Comparison of ENCODE assay signal across 11 mouse cellular contexts in genomic region chr7:102444301-102444700, GRCm38 (mm10). TPM values are rescaled to one million over a fixed set of nuclear protein-coding genes. Genes with fewer than 3 reads are reported as not detected.
A peak's percentile ranks its signal among the peaks of the same experiment; 100 is the strongest.
DNase-seq lines count a peak whose midpoint lies in the region; ATAC-seq and TF ChIP-seq lines count a peak whose summit lies in the region.
"Had no signal": no experiment of that assay in that cellular context is flagged by ENCODE, and none has a peak within 500 bp of the region (broad histone marks: within the 10 kb centered on the region; RNA-seq: fewer than 3 reads in every experiment).

No protein-coding gene starts in this region.

- 89% methylated on average over 2 of the region's 2 CpGs for WGBS in forebrain, embryonic 13.5 days
- WGBS in forebrain, embryonic 12.5 days, result 87% methylated on average over 2 of the region's 2 CpGs
- 48% methylated on average over 2 of the region's 2 CpGs for WGBS in lung, postnatal 0 days
- WGBS in embryonic facial prominence, embryonic 10.5 days, result 92% methylated on average over 2 of the region's 2 CpGs
- WGBS in liver, embryonic 16.5 days (ENCODE audit: insufficient replicate concordance), result 24% methylated on average over 2 of the region's 2 CpGs
- 90% methylated on average over 2 of the region's 2 CpGs for WGBS in midbrain, embryonic 16.5 days

- 0 out of 2 replicates have a peak overlapping the region, but pooled peaks have one; percentile 1 for H3K4me2 ChIP-seq in forebrain, embryonic 13.5 days
- H3K4me2 ChIP-seq in forebrain, embryonic 12.5 days, result no peak overlapping the region
- H3K4me2 ChIP-seq in lung, postnatal 0 days (replicated peaks; ENCODE audit: low read depth, low read length), result no peak overlapping the region
- peak overlapping the region; percentile 73 for H3K4me2 ChIP-seq in liver, embryonic 16.5 days (ENCODE audit: low read depth, low read length)
- H3K4me2 ChIP-seq in midbrain, embryonic 16.5 days (ENCODE audit: low read length), result no peak overlapping the region

- DNase-seq in lung, postnatal 0 days (ENCODE audit: low spot score), result peak; percentile 27
- no peak for DNase-seq in lung, postnatal 4 days
- no peak for DNase-seq in embryonic facial prominence, embryonic 10.5 days (ENCODE audit: low spot score)
- no peak for DNase-seq in testis, postnatal 14 days (ENCODE audit: low spot score)
- DNase-seq: thymus, postnatal 4 days had no signal

- H3K9ac ChIP-seq in forebrain, embryonic 13.5 days, result no peak overlapping the region
- no peak overlapping the region for H3K9ac ChIP-seq in forebrain, embryonic 12.5 days
- H3K9ac ChIP-seq in lung, postnatal 0 days (replicated peaks; ENCODE audit: low read depth), result no peak overlapping the region
- H3K9ac ChIP-seq in liver, embryonic 16.5 days (ENCODE audit: low read depth, low read length), result peak overlapping the region; percentile 69
- H3K9ac ChIP-seq in midbrain, embryonic 16.5 days (ENCODE audit: low read depth, low read length), result no peak overlapping the region

- peaks cover 24% of the 10 kb centered on the region for H3K4me1 ChIP-seq in forebrain, embryonic 13.5 days
- H3K4me1 ChIP-seq in forebrain, embryonic 12.5 days, result peaks cover 19% of the 10 kb centered on the region
- H3K4me1 ChIP-seq in lung, postnatal 0 days (ENCODE audit: insufficient read depth, low read depth, low read length), result 0 out of 2 replicates have a peak, but pooled peaks cover 3% of the 10 kb centered on the region
- H3K4me1 ChIP-seq in embryonic facial prominence, embryonic 10.5 days, result peaks cover 18% of the 10 kb centered on the region
- H3K4me1 ChIP-seq in liver, embryonic 16.5 days (ENCODE audit: control insufficient read depth, low read depth, low read length), result peaks cover 15% of the 10 kb centered on the region
- H3K4me1 ChIP-seq in midbrain, embryonic 16.5 days (ENCODE audit: control insufficient read depth, insufficient read depth, low read length), result peaks cover 18% of the 10 kb centered on the region

- no peak for ATAC-seq in forebrain, embryonic 13.5 days
- ATAC-seq in forebrain, embryonic 12.5 days (ENCODE audit: low FRiP score), result no peak
- no peak for ATAC-seq in lung, postnatal 0 days
- ATAC-seq in liver, embryonic 16.5 days (ENCODE audit: low read depth), result peak; percentile 63
- no peak for ATAC-seq in midbrain, embryonic 16.5 days

- no peaks in the 10 kb centered on the region for H3K9me3 ChIP-seq in forebrain, embryonic 13.5 days (replicated peaks)
- H3K9me3 ChIP-seq in forebrain, embryonic 12.5 days, result no peaks in the 10 kb centered on the region
- H3K9me3 ChIP-seq in lung, postnatal 0 days (ENCODE audit: low read length), result no peaks in the 10 kb centered on the region
- no peaks in the 10 kb centered on the region for H3K9me3 ChIP-seq in embryonic facial prominence, embryonic 10.5 days
- H3K9me3 ChIP-seq in liver, embryonic 16.5 days (replicated peaks; ENCODE audit: control insufficient read depth, low read length), result no peaks in the 10 kb centered on the region
- H3K9me3 ChIP-seq in midbrain, embryonic 16.5 days (replicated peaks; ENCODE audit: control insufficient read depth, low read length, poor library complexity, severe bottlenecking), result no peaks in the 10 kb centered on the region

- no peak overlapping the region for H3K27ac ChIP-seq in forebrain, embryonic 13.5 days
- H3K27ac ChIP-seq in forebrain, embryonic 12.5 days, result no peak overlapping the region
- H3K27ac ChIP-seq in lung, postnatal 0 days (ENCODE audit: low read length), result no peak overlapping the region
- no peak overlapping the region for H3K27ac ChIP-seq in embryonic facial prominence, embryonic 10.5 days (replicated peaks)
- H3K27ac ChIP-seq in liver, embryonic 16.5 days (ENCODE audit: low read length), result peak overlapping the region; percentile 91
- H3K27ac ChIP-seq in midbrain, embryonic 16.5 days (ENCODE audit: low read length), result no peak overlapping the region
- H3K27ac ChIP-seq: kidney, postnatal 0 days had no signal

- H3K27me3 ChIP-seq in forebrain, embryonic 13.5 days, result 0 out of 2 replicates have a peak, but pooled peaks cover under 1% of the 10 kb centered on the region
- H3K27me3 ChIP-seq in forebrain, embryonic 12.5 days, result no peaks in the 10 kb centered on the region; the same call in 1 of the 2 replicates
- no peaks in the 10 kb centered on the region for H3K27me3 ChIP-seq in lung, postnatal 0 days (replicated peaks; ENCODE audit: insufficient read depth, low read length)
- peaks cover 7% of the 10 kb centered on the region for H3K27me3 ChIP-seq in embryonic facial prominence, embryonic 10.5 days (replicated peaks; ENCODE audit: low read depth, poor library complexity, severe bottlenecking)
- no peaks in the 10 kb centered on the region for H3K27me3 ChIP-seq in liver, embryonic 16.5 days (ENCODE audit: control insufficient read depth, insufficient read depth, low read depth, low read length)
- no peaks in the 10 kb centered on the region for H3K27me3 ChIP-seq in midbrain, embryonic 16.5 days (ENCODE audit: control insufficient read depth, insufficient read depth, low read depth, low read length)

- no peak for TF ChIP-seq CTCF in lung, postnatal 0 days (IDR thresholded peaks at IDR 0.05)

- H3K36me3 ChIP-seq in forebrain, embryonic 13.5 days (ENCODE audit: poor library complexity, severe bottlenecking), result peaks cover 43% of the 10 kb centered on the region
- peaks cover 38% of the 10 kb centered on the region for H3K36me3 ChIP-seq in forebrain, embryonic 12.5 days (replicated peaks)
- peaks cover 9% of the 10 kb centered on the region; the same call in 1 of the 2 replicates for H3K36me3 ChIP-seq in lung, postnatal 0 days (ENCODE audit: insufficient read depth, low read length)
- peaks cover 58% of the 10 kb centered on the region for H3K36me3 ChIP-seq in embryonic facial prominence, embryonic 10.5 days (replicated peaks)
- H3K36me3 ChIP-seq in liver, embryonic 16.5 days (ENCODE audit: control insufficient read depth, insufficient read depth), result peaks cover 36% of the 10 kb centered on the region
- peaks cover 11% of the 10 kb centered on the region; the same call in 1 of the 2 replicates for H3K36me3 ChIP-seq in midbrain, embryonic 16.5 days (ENCODE audit: control insufficient read depth, insufficient read depth, low read length)

- TF ChIP-seq EP300 in lung, postnatal 0 days (IDR thresholded peaks at IDR 0.05), result no peak

- no peak overlapping the region for H3K4me3 ChIP-seq in forebrain, embryonic 13.5 days
- no peak overlapping the region for H3K4me3 ChIP-seq in forebrain, embryonic 12.5 days (replicated peaks)
- H3K4me3 ChIP-seq in lung, postnatal 0 days (ENCODE audit: low read depth, low read length), result no peak overlapping the region
- peak overlapping the region; percentile 16; the same call in 1 of the 2 replicates for H3K4me3 ChIP-seq in embryonic facial prominence, embryonic 10.5 days
- H3K4me3 ChIP-seq in liver, embryonic 16.5 days (ENCODE audit: low read depth, low read length), result peak overlapping the region; percentile 63
- H3K4me3 ChIP-seq in midbrain, embryonic 16.5 days (ENCODE audit: low read depth, low read length), result no peak overlapping the region

RNA-seq across cellular contexts. Expression of gene Rrm1, which starts 2.8 kb away (rescaled TPM):
- 151 and 171 TPM in 2 replicates for polyA plus RNA-seq in forebrain, embryonic 13.5 days (2015; fragmentation: Nextera tagmentation; extraction: Ambion mirVana)
- 203 and 216 TPM in 2 replicates for polyA plus RNA-seq in forebrain, embryonic 12.5 days (2016; fragmentation: Nextera tagmentation; extraction: Ambion mirVana)
- 20.7 and 25.2 TPM in 2 replicates for polyA plus RNA-seq in lung, postnatal 0 days (2015; fragmentation: Nextera tagmentation; extraction: Ambion mirVana)
- 267 and 280 TPM in 2 replicates for polyA plus RNA-seq in embryonic facial prominence, embryonic 10.5 days (2016; fragmentation: Nextera tagmentation; extraction: Ambion mirVana)
- 153 and 174 TPM in 2 replicates for polyA plus RNA-seq in liver, embryonic 16.5 days (2015; fragmentation: Nextera tagmentation; extraction: Ambion mirVana)
- polyA plus RNA-seq in midbrain, embryonic 16.5 days (2015; fragmentation: Nextera tagmentation; extraction: Ambion mirVana), result 38.5 and 42.8 TPM in 2 replicates

RNA-seq across cellular contexts. Expression of gene Olfr543, which starts 37.2 kb away (rescaled TPM):
- polyA plus RNA-seq in forebrain, embryonic 13.5 days (2015; fragmentation: Nextera tagmentation; extraction: Ambion mirVana), result 0.82 and 0.89 TPM in 2 replicates
- polyA plus RNA-seq in forebrain, embryonic 12.5 days (2016; fragmentation: Nextera tagmentation; extraction: Ambion mirVana), result 0.45 and 0.89 TPM in 2 replicates
- not detected in 2 replicates for polyA plus RNA-seq in lung, postnatal 0 days (2015; fragmentation: Nextera tagmentation; extraction: Ambion mirVana)
- polyA plus RNA-seq in embryonic facial prominence, embryonic 10.5 days (2016; fragmentation: Nextera tagmentation; extraction: Ambion mirVana), result 0.55 and 0.58 TPM in 2 replicates
- 0.30 and 0.43 TPM in 2 replicates for polyA plus RNA-seq in liver, embryonic 16.5 days (2015; fragmentation: Nextera tagmentation; extraction: Ambion mirVana)
- polyA plus RNA-seq in midbrain, embryonic 16.5 days (2015; fragmentation: Nextera tagmentation; extraction: Ambion mirVana), result 0.47 and 0.59 TPM in 2 replicates
- polyA plus RNA-seq: kidney, postnatal 0 days had no signal

RNA-seq across cellular contexts. Expression of gene Olfr544, which starts 43.8 kb away (rescaled TPM):
- polyA plus RNA-seq in forebrain, embryonic 13.5 days (2015; fragmentation: Nextera tagmentation; extraction: Ambion mirVana), result 0.16 and 0.30 TPM in 2 replicates
- 0.10 and 0.14 TPM in 2 replicates for polyA plus RNA-seq in forebrain, embryonic 12.5 days (2016; fragmentation: Nextera tagmentation; extraction: Ambion mirVana)
- polyA plus RNA-seq in lung, postnatal 0 days (2015; fragmentation: Nextera tagmentation; extraction: Ambion mirVana), result not detected in 2 replicates
- 0.10 and 0.13 TPM in 2 replicates for polyA plus RNA-seq in embryonic facial prominence, embryonic 10.5 days (2016; fragmentation: Nextera tagmentation; extraction: Ambion mirVana)
- polyA plus RNA-seq in liver, embryonic 16.5 days (2015; fragmentation: Nextera tagmentation; extraction: Ambion mirVana), result 0.05 and 0.08 TPM in 2 replicates
- polyA plus RNA-seq in midbrain, embryonic 16.5 days (2015; fragmentation: Nextera tagmentation; extraction: Ambion mirVana), result 0.19 and 0.25 TPM in 2 replicates

RNA-seq across cellular contexts. Expression of gene Olfr545, which starts 55.1 kb away (rescaled TPM):
- 0.21 and 0.30 TPM in 2 replicates for polyA plus RNA-seq in forebrain, embryonic 13.5 days (2015; fragmentation: Nextera tagmentation; extraction: Ambion mirVana)
- polyA plus RNA-seq in forebrain, embryonic 12.5 days (2016; fragmentation: Nextera tagmentation; extraction: Ambion mirVana), result 0.32 TPM in 1 of 2 replicates, not detected in the other
- polyA plus RNA-seq in lung, postnatal 0 days (2015; fragmentation: Nextera tagmentation; extraction: Ambion mirVana), result not detected in 2 replicates
- 0.05 and 0.24 TPM in 2 replicates for polyA plus RNA-seq in embryonic facial prominence, embryonic 10.5 days (2016; fragmentation: Nextera tagmentation; extraction: Ambion mirVana)
- polyA plus RNA-seq in liver, embryonic 16.5 days (2015; fragmentation: Nextera tagmentation; extraction: Ambion mirVana), result not detected in 2 replicates
- polyA plus RNA-seq in midbrain, embryonic 16.5 days (2015; fragmentation: Nextera tagmentation; extraction: Ambion mirVana), result 0.23 and 0.25 TPM in 2 replicates
- polyA plus RNA-seq: kidney, postnatal 0 days; limb, embryonic 14.5 days had no signal

Comparison
In these comparisons a context has a peak if more than half of its experiments do, and no peak if none do; other contexts are left out.
1. H3K4me2 ChIP-seq: peak in forebrain, embryonic 13.5 days (single experiment) and liver, embryonic 16.5 days (single experiment); none in forebrain, embryonic 12.5 days (single experiment), lung, postnatal 0 days (single experiment) and midbrain, embryonic 16.5 days (single experiment).
2. H3K4me3 ChIP-seq: peak in embryonic facial prominence, embryonic 10.5 days (single experiment) and liver, embryonic 16.5 days (single experiment); none in forebrain, embryonic 13.5 days (single experiment), forebrain, embryonic 12.5 days (single experiment), lung, postnatal 0 days (single experiment) and midbrain, embryonic 16.5 days (single experiment).